Mouse (Mus musculus) effector memory CD4-positive, alpha-beta T cell, adult 5 months (primary cell): Measurements from ENCODE around the gene Nmt2. TPM values are rescaled to one million over a fixed set of nuclear protein-coding genes. Genes with fewer than 3 reads are reported as not detected.

Experiments
- polyA plus RNA-seq: library from polyadenylated mRNA; unstranded; fragments of 100-300 nt; shearing (Covaris generic); gene quantifications from one replicate; pipeline ENCODE4 v1.2.1, GENCODE M21; 2017

Nmt2 gene
- polyA plus RNA-seq, result 24.5 TPM

GRCm38 (mm10) chr2:3283602-3284472, at the start of gene Nmt2:
Nmt2 (plus strand) TSS chr2:3284212.

GRCm38 (mm10) chr2:3332484-3333242, 48.7 kb downstream of the Nmt2 start, which contains the start of gene Rpp38:
Rpp38 (minus strand) TSS chr2:3332643.

GRCm38 (mm10) chr2:3335611-3336301, 51.7 kb downstream of the Nmt2 start, which contains the start of gene Acbd7:
Acbd7 (plus strand) TSS chr2:3336168.

Other genes starting within 250 kb of the Nmt2 start
- not detected for gene Fam171a1, start 170.0 kb upstream of the Nmt2 start, polyA plus RNA-seq
- 14.2 TPM for gene Rpp38, start 48.4 kb downstream of the Nmt2 start, polyA plus RNA-seq
- not detected for gene Acbd7, start 52.0 kb downstream of the Nmt2 start, polyA plus RNA-seq
- gene Olah, start 113.0 kb downstream of the Nmt2 start, polyA plus RNA-seq, result not detected
- not detected for gene Meig1, start 138.4 kb downstream of the Nmt2 start, polyA plus RNA-seq
- gene Dclre1c, start 139.9 kb downstream of the Nmt2 start, polyA plus RNA-seq, result 21.8 TPM
- gene Suv39h2, start 190.8 kb downstream of the Nmt2 start, polyA plus RNA-seq, result 5.5 TPM
- 4.5 TPM for gene Gm45902, start 228.6 kb downstream of the Nmt2 start, polyA plus RNA-seq
- gene Hspa14, start 228.6 kb downstream of the Nmt2 start, polyA plus RNA-seq, result 65.1 TPM
- 0.97 TPM for gene Cdnf, start 228.8 kb downstream of the Nmt2 start, polyA plus RNA-seq